In genomic region chr17:6778771-6779509, GRCm38 (mm10) we compare ENCODE assay signal across 8 mouse cellular contexts. TPM values are rescaled to one million over a fixed set of nuclear protein-coding genes. Genes with fewer than 3 reads are reported as not detected.
A peak's percentile ranks its signal among the peaks of the same experiment; 100 is the strongest.
DNase-seq lines count a peak whose midpoint lies in the region; ATAC-seq and TF ChIP-seq lines count a peak whose summit lies in the region.

No protein-coding gene starts in this region.

- H3K4me1 ChIP-seq in forebrain, embryonic 11.5 days (replicated peaks; ENCODE audit: control insufficient read depth, insufficient read depth, low read length) = peaks cover 20% of the 10 kb centered on the region
- H3K4me1 ChIP-seq in hindbrain, embryonic 10.5 days (replicated peaks) = peaks cover 83% of the 10 kb centered on the region
- H3K4me1 ChIP-seq in limb, embryonic 13.5 days = peaks cover 54% of the 10 kb centered on the region
- H3K4me1 ChIP-seq in midbrain, embryonic 14.5 days (ENCODE audit: control insufficient read depth, insufficient read depth, low read length) = peaks cover 24% of the 10 kb centered on the region
- no peaks in the 10 kb centered on the region for H3K4me1 ChIP-seq in stomach, postnatal 0 days (replicated peaks; ENCODE audit: control insufficient read depth, insufficient read depth)

- no peaks in the 10 kb centered on the region; the same call in 1 of the 2 replicates for H3K27me3 ChIP-seq in forebrain, embryonic 11.5 days (ENCODE audit: control insufficient read depth, insufficient read depth, low read length)
- H3K27me3 ChIP-seq in hindbrain, embryonic 10.5 days (ENCODE audit: insufficient read depth, poor library complexity, severe bottlenecking) = peaks cover 40% of the 10 kb centered on the region
- peaks cover 22% of the 10 kb centered on the region for H3K27me3 ChIP-seq in limb, embryonic 13.5 days
- peaks cover 42% of the 10 kb centered on the region for H3K27me3 ChIP-seq in midbrain, embryonic 14.5 days (ENCODE audit: control insufficient read depth, insufficient read depth, low read length)
- no peaks in the 10 kb centered on the region for H3K27me3 ChIP-seq in stomach, postnatal 0 days (ENCODE audit: control insufficient read depth, insufficient read depth, low read length)

- peak; percentile 30 to 35 for DNase-seq in layer of hippocampus, postnatal 10 days (ENCODE audit: low spot score in 2 of 2)
- DNase-seq in layer of hippocampus, adult 8-10 months (ENCODE audit: low spot score in 2 of 2) = no peak
- DNase-seq in adrenal gland, adult 2 months = peak; percentile 66
- peak; percentile 72 for DNase-seq in forebrain, embryonic 11.5 days (ENCODE audit: low spot score)
- DNase-seq in hindbrain, embryonic 10.5 days (ENCODE audit: low spot score) = peak; percentile 64
- DNase-seq in midbrain, embryonic 14.5 days = peak; percentile 62
- DNase-seq in stomach, postnatal 0 days (ENCODE audit: low spot score) = peak; percentile 67

- H3K4me3 ChIP-seq in forebrain, embryonic 11.5 days (ENCODE audit: low read depth, low read length) = peak overlapping the region; percentile 36
- H3K4me3 ChIP-seq in hindbrain, embryonic 10.5 days = peak overlapping the region; percentile 92
- H3K4me3 ChIP-seq in limb, embryonic 13.5 days = peak overlapping the region; percentile 49
- peak overlapping the region; percentile 32 for H3K4me3 ChIP-seq in midbrain, embryonic 14.5 days (replicated peaks; ENCODE audit: low read depth, low read length)
- H3K4me3 ChIP-seq in stomach, postnatal 0 days (ENCODE audit: low read depth, low read length) = peak overlapping the region; percentile 83

- peak overlapping the region; percentile 79 for H3K4me2 ChIP-seq in forebrain, embryonic 11.5 days (ENCODE audit: low read depth, low read length, severe bottlenecking)
- peak overlapping the region; percentile 74 for H3K4me2 ChIP-seq in limb, embryonic 13.5 days (replicated peaks)
- H3K4me2 ChIP-seq in midbrain, embryonic 14.5 days (ENCODE audit: low read length) = peak overlapping the region; percentile 99
- peak overlapping the region; percentile 92 for H3K4me2 ChIP-seq in stomach, postnatal 0 days (replicated peaks; ENCODE audit: low read depth)

- no peak for TF ChIP-seq EP300 in stomach, postnatal 0 days (optimal IDR thresholded peaks at IDR 0.05)

- H3K9me3 ChIP-seq in forebrain, embryonic 11.5 days (ENCODE audit: control insufficient read depth, low read length) = no peaks in the 10 kb centered on the region
- no peaks in the 10 kb centered on the region for H3K9me3 ChIP-seq in hindbrain, embryonic 10.5 days
- H3K9me3 ChIP-seq in limb, embryonic 13.5 days = no peaks in the 10 kb centered on the region
- no peaks in the 10 kb centered on the region for H3K9me3 ChIP-seq in midbrain, embryonic 14.5 days (ENCODE audit: control insufficient read depth, low read length)
- no peaks in the 10 kb centered on the region for H3K9me3 ChIP-seq in stomach, postnatal 0 days (ENCODE audit: control insufficient read depth, low read length)

- ATAC-seq in forebrain, embryonic 11.5 days (replicated peaks; ENCODE audit: low FRiP score) = peak; percentile 20; the same call in 1 of the 2 replicates
- peak; percentile 60 for ATAC-seq in limb, embryonic 13.5 days (ENCODE audit: low FRiP score, low read depth)
- no peak for ATAC-seq in midbrain, embryonic 14.5 days (ENCODE audit: low FRiP score, low TSS enrichment)
- peak; percentile 48; the same call in 1 of the 2 replicates for ATAC-seq in stomach, postnatal 0 days (ENCODE audit: low FRiP score, low TSS enrichment)

- H3K36me3 ChIP-seq in forebrain, embryonic 11.5 days (ENCODE audit: control insufficient read depth, insufficient read depth, low read length) = no peaks in the 10 kb centered on the region
- no peaks in the 10 kb centered on the region for H3K36me3 ChIP-seq in hindbrain, embryonic 10.5 days
- H3K36me3 ChIP-seq in limb, embryonic 13.5 days = no peaks in the 10 kb centered on the region; the same call in 1 of the 2 replicates
- no peaks in the 10 kb centered on the region for H3K36me3 ChIP-seq in midbrain, embryonic 14.5 days (ENCODE audit: control insufficient read depth, insufficient read depth, low read length)
- no peaks in the 10 kb centered on the region for H3K36me3 ChIP-seq in stomach, postnatal 0 days (ENCODE audit: control insufficient read depth, insufficient read depth, low read length)

- TF ChIP-seq CTCF in stomach, postnatal 0 days (IDR thresholded peaks at IDR 0.05; ENCODE audit: low read depth) = no peak

- H3K27ac ChIP-seq in forebrain, embryonic 11.5 days (ENCODE audit: low read depth, low read length) = peak overlapping the region; percentile 53
- H3K27ac ChIP-seq in hindbrain, embryonic 10.5 days = peak overlapping the region; percentile 79
- peak overlapping the region; percentile 73 for H3K27ac ChIP-seq in limb, embryonic 13.5 days
- no peak overlapping the region for H3K27ac ChIP-seq in midbrain, embryonic 14.5 days (replicated peaks; ENCODE audit: low read depth, low read length)
- peak overlapping the region; percentile 45 for H3K27ac ChIP-seq in stomach, postnatal 0 days (replicated peaks)

- WGBS in forebrain, embryonic 11.5 days = 10% methylated on average over 23 of the region's 23 CpGs
- WGBS in hindbrain, embryonic 10.5 days = 8% methylated on average over 23 of the region's 23 CpGs
- 3% methylated on average over 23 of the region's 23 CpGs for WGBS in limb, embryonic 13.5 days
- 6% methylated on average over 23 of the region's 23 CpGs for WGBS in midbrain, embryonic 14.5 days
- 5% methylated on average over 23 of the region's 23 CpGs for WGBS in stomach, postnatal 0 days

- peak overlapping the region; percentile 60 for H3K9ac ChIP-seq in forebrain, embryonic 11.5 days (ENCODE audit: low read length)
- H3K9ac ChIP-seq in limb, embryonic 13.5 days = peak overlapping the region; percentile 62
- H3K9ac ChIP-seq in midbrain, embryonic 14.5 days (replicated peaks; ENCODE audit: low read length) = peak overlapping the region; percentile 31; the same call in 1 of the 2 replicates
- H3K9ac ChIP-seq in stomach, postnatal 0 days (ENCODE audit: low read length) = peak overlapping the region; percentile 58

RNA-seq across cellular contexts. Expression of gene Ezr, which starts 3.6 kb away (rescaled TPM):
- total RNA-seq in layer of hippocampus, postnatal 10 days (2021) = 10 to 100 TPM; 51.0 to 56.6 TPM
- total RNA-seq in layer of hippocampus, adult 8-10 months (2022) = 10 to 100 TPM; 37.3 to 59.3 (median 44.4) TPM
- 10 to 100 TPM; 23.2 to 27.3 TPM for total RNA-seq in adrenal gland, adult 2 months (2021)
- polyA plus RNA-seq in adrenal gland, adult 2 months (2012; rRNA removed) = 5.6 and 6.2 TPM in 2 replicates
- polyA plus RNA-seq in forebrain, embryonic 11.5 days (2014; fragmentation: Nextera tagmentation; extraction: Ambion mirVana) = 122 and 135 TPM in 2 replicates
- 85.2 and 99.4 TPM in 2 replicates for polyA plus RNA-seq in hindbrain, embryonic 10.5 days (2016; fragmentation: Nextera tagmentation; extraction: Ambion mirVana)
- 47.5 and 51.9 TPM in 2 replicates for polyA plus RNA-seq in limb, embryonic 13.5 days (2015; fragmentation: Nextera tagmentation; extraction: Ambion mirVana)
- polyA plus RNA-seq in midbrain, embryonic 14.5 days (2014; fragmentation: Nextera tagmentation; extraction: Ambion mirVana) = 20.8 and 27.8 TPM in 2 replicates
- 289 and 299 TPM in 2 replicates for polyA plus RNA-seq in stomach, postnatal 0 days (2015; fragmentation: Nextera tagmentation; extraction: Ambion mirVana)

Comparison
In these comparisons a context has a peak if more than half of its experiments do, and no peak if none do; other contexts are left out.
1. DNase-seq: peak in layer of hippocampus, postnatal 10 days (2 of 2), adrenal gland, adult 2 months (single experiment), forebrain, embryonic 11.5 days (single experiment), hindbrain, embryonic 10.5 days (single experiment), midbrain, embryonic 14.5 days (single experiment) and stomach, postnatal 0 days (single experiment); none in layer of hippocampus, adult 8-10 months (0 of 2).
2. H3K4me3 ChIP-seq: peak in every context shown above with its lines; median percentile 92 in hindbrain, embryonic 10.5 days; 83 in stomach, postnatal 0 days; 49 in limb, embryonic 13.5 days; 36 in forebrain, embryonic 11.5 days; 32 in midbrain, embryonic 14.5 days.
3. Peak in every context shown above with its lines, with median percentiles within 50 percentile points of each other: H3K4me2 ChIP-seq and H3K9ac ChIP-seq.